Mouse (Mus musculus): ENCODE results near the gene Krt14.

GRCm38 (mm10) chr11:100198666-100199065 lies 8.7 kb downstream of the Krt14 start:
- no peak for TF ChIP-seq CTCF (IDR thresholded peaks at IDR 0.05; ENCODE audit: borderline replicate concordance, insufficient read depth, low read depth, low read length)
- no peak for TF ChIP-seq POLR2A (IDR thresholded peaks at IDR 0.05; ENCODE audit: borderline replicate concordance, insufficient read depth, low read length)

Measured in cerebellum, adult 2 months (tissue).